Mouse (Mus musculus) cerebral cortex, adult 2 months (tissue): Measurements from ENCODE around the gene D130040H23Rik.

Experiments
- WGBS: fragments of 180-500 bp; shearing (Covaris S2); methylation state at CpG from one replicate; pipeline ENCODE4 v1.1.7; 2018; 5-methylcytosine and 5-hydroxymethylcytosine counted together

Gene D130040H23Rik

GRCm38 (mm10) chr8:69270386-69271202, at the start of gene D130040H23Rik:
Gene D130040H23Rik, plus strand, starts transcription at chr8:69271080.
- 5% methylated on average over 12 of the region's 12 CpGs for WGBS

GRCm38 (mm10) chr8:69242541-69242940, 28.3 kb upstream of the D130040H23Rik start:
- WGBS, result 92% methylated on average over 2 of the region's 2 CpGs

GRCm38 (mm10) chr8:69268525-69268924, 2.4 kb upstream of the D130040H23Rik start:
- WGBS, result 40% methylated on average over 4 of the region's 4 CpGs

GRCm38 (mm10) chr8:69271203-69271554, 299 bp downstream of the D130040H23Rik start:
- WGBS, result 4% methylated on average over 6 of the region's 6 CpGs

GRCm38 (mm10) chr8:69272435-69272834, 1.6 kb downstream of the D130040H23Rik start:
- 77% methylated on average over 6 of the region's 6 CpGs for WGBS

DNA sequence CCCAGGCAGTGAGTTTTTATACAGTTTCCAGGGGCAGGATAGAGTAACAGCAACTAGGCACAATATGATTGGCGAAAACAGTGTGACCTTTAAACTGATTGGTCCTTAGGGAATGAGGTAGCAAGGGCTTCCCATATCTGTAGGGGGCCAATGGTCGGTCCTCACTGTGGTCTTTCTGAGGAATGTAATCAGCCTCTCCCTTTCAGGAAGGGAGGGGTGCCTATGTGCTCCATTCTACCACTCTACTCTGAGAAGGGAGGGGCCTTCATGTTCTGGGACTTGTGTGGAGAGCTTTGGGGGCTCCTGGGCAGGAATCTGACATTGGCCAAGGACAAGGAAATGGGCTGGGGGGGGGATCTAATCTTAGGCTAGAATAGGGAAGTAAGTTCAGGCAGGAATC, 53.9 kb downstream of the D130040H23Rik start:
- 92% methylated on average over 2 of the region's 2 CpGs for WGBS

GRCm38 (mm10) chr8:69328301-69329288, 57.7 kb downstream of the D130040H23Rik start:
- WGBS, result 10% methylated on average over 24 of the region's 24 CpGs

GRCm38 (mm10) chr8:69329289-69329688, 58.4 kb downstream of the D130040H23Rik start:
- WGBS, result 31% methylated on average over 6 of the region's 6 CpGs
